Mouse (Mus musculus) adrenal gland, postnatal 0 days (tissue): Measurements from ENCODE around the gene Ms4a12. TPM values are rescaled to one million over a fixed set of nuclear protein-coding genes. Genes with fewer than 3 reads are reported as not detected.

ENCODE experiments used
- polyA plus RNA-seq: library from polyadenylated mRNA; unstranded; fragments of >200 nt; fragmentation: Nextera tagmentation; extraction: Ambion mirVana; gene quantifications from 2 replicates; pipeline ENCODE4 v1.2.1, GENCODE M21; 2015

The Ms4a12 gene
- not detected in 2 replicates for polyA plus RNA-seq

GRCm38 (mm10) chr19:11232348-11232747 is at the start of gene Ms4a12:
Gene Ms4a12, minus strand, starts transcription at chr19:11232448.

DNA sequence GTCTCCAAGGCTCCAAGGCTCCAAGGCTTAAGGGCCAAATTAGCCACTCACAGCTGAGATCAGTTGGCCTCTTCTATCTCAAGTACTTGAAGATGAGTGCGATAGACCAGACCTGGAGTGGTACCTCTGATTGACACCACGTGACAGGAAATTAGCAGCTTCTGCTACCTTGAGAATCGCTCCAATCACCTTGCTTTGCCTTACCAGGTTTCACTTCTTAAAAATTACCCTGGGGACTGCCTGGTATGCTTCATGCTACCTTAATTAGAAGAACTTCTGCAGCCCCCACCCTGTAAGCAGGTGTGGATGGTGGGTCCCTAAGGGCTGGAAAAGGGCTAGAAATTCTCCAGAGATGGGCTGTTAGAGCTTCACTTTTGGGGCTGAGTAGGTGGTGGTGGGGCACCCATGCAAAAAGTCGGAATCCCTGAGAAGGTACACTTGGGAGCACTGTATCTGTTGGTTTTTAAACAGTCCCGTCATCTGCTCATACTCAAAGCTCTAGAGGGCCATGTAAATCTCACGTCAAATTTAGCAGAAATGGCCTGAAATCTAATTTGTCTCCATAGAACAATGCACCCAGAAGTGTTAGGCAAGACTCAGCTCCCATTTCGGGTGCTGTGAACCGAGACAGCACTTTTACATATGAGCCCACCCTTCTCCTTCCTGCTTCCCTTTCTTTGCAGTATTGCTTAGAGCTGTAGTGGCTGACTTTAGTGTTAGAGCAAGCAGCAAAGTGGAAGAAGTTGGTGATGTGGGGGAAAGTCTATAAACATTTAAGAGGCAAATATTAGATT is 34.0 kb upstream of the Ms4a12 start, which contains the start of gene Ms4a1:
Ms4a1 (minus strand) TSS at position 190 of the 794 bp plus-strand sequence.

GRCm38 (mm10) chr19:11196546-11196945 is 35.7 kb downstream of the Ms4a12 start, which contains the start of gene Ms4a13:
Gene Ms4a13, minus strand, starts transcription at chr19:11196737.

GRCm38 (mm10) chr19:11165172-11165571 is 67.1 kb downstream of the Ms4a12 start, which contains the start of gene 1700025F22Rik:
Gene 1700025F22Rik, minus strand, starts transcription at chr19:11165320.

Other genes with a start within 250 kb of the Ms4a12 start
- gene Ms4a15, start 239.2 kb downstream of the Ms4a12 start, polyA plus RNA-seq: 0.06 and 0.37 TPM in 2 replicates
- gene Ms4a18, start 214.4 kb downstream of the Ms4a12 start, polyA plus RNA-seq: not detected in 2 replicates
- 0.23 and 0.50 TPM in 2 replicates for gene Ms4a8a, start 151.3 kb downstream of the Ms4a12 start, polyA plus RNA-seq
- not detected in 2 replicates for gene 1700017D01Rik, start 101.6 kb downstream of the Ms4a12 start, polyA plus RNA-seq
- gene 1700025F22Rik, start 67.1 kb downstream of the Ms4a12 start, polyA plus RNA-seq: not detected in 2 replicates
- gene Ms4a13, start 35.7 kb downstream of the Ms4a12 start, polyA plus RNA-seq: not detected in 2 replicates
- 0.60 and 1.1 TPM in 2 replicates for gene Ms4a1, start 33.8 kb upstream of the Ms4a12 start, polyA plus RNA-seq
- gene Ms4a5, start 51.4 kb upstream of the Ms4a12 start, polyA plus RNA-seq: not detected in 2 replicates
- gene Ms4a14, start 82.0 kb upstream of the Ms4a12 start, polyA plus RNA-seq: 0.05 and 0.15 TPM in 2 replicates
- gene Ms4a7, start 103.7 kb upstream of the Ms4a12 start, polyA plus RNA-seq: 23.8 and 28.7 TPM in 2 replicates
- gene Ms4a4a, start 143.1 kb upstream of the Ms4a12 start, polyA plus RNA-seq: 13.8 and 15.1 TPM in 2 replicates
- gene Ms4a4c, start 172.3 kb upstream of the Ms4a12 start, polyA plus RNA-seq: 1.6 and 3.9 TPM in 2 replicates
- gene Ms4a4b, start 211.1 kb upstream of the Ms4a12 start, polyA plus RNA-seq: 1.4 and 1.5 TPM in 2 replicates
- gene Ms4a6c, start 236.9 kb upstream of the Ms4a12 start, polyA plus RNA-seq: 17.0 and 27.1 TPM in 2 replicates